Mouse (Mus musculus) neural tube, embryonic 12.5 days (tissue): ENCODE results near the gene Rpl41. TPM values are rescaled to one million over a fixed set of nuclear protein-coding genes. Genes with fewer than 3 reads are reported as not detected.

Experiments
- ATAC-seq: fragments of 200-750 bp; cut with Nextera tagmentation; 2 replicates; pipeline ENCODE4 v1.8.0; 2017; ENCODE audit warnings: low read depth, mild to moderate bottlenecking, moderate TSS enrichment, moderate library complexity; ENCODE audit not compliant: low FRiP score
- H3K27ac ChIP-seq: fragments of 300-500 bp; sonication (generic); 2 replicates; pipeline ENCODE4 v1.5.1; 2016
- H3K27me3 ChIP-seq: fragments of 300-500 bp; sonication (generic); replicated peaks from 2 replicates; pipeline ENCODE4 v1.6.1; 2016; ENCODE audit warnings: mild to moderate bottlenecking
- H3K36me3 ChIP-seq: fragments of 300-500 bp; sonication (generic); 2 replicates; pipeline ENCODE4 v1.6.1; 2016; ENCODE audit warnings: mild to moderate bottlenecking
- H3K4me1 ChIP-seq: fragments of 300-500 bp; sonication (generic); 2 replicates; pipeline ENCODE4 v1.6.1; 2016
- H3K4me2 ChIP-seq: fragments of 300-500 bp; sonication (generic); replicated peaks from 2 replicates; pipeline ENCODE4 v1.6.1; 2016; ENCODE audit warnings: mild to moderate bottlenecking
- H3K4me3 ChIP-seq: fragments of 300-500 bp; sonication (generic); 2 replicates; pipeline ENCODE4 v1.5.1; 2016
- H3K9ac ChIP-seq: fragments of 300-500 bp; sonication (generic); 2 replicates; pipeline ENCODE4 v1.6.1; 2016; ENCODE audit warnings: mild to moderate bottlenecking
- H3K9me3 ChIP-seq: fragments of 300-500 bp; sonication (generic); 2 replicates; pipeline ENCODE4 v1.6.1; 2016; ENCODE audit warnings: mild to moderate bottlenecking
- WGBS: fragments of 180-500 bp; shearing (Covaris S2); methylation state at CpG from one replicate; pipeline ENCODE4 v1.1.7; 2016; 5-methylcytosine and 5-hydroxymethylcytosine counted together
- polyA plus RNA-seq: library from polyadenylated mRNA; unstranded; fragments of >200 nt; fragmentation: Nextera tagmentation; extraction: Ambion mirVana; gene quantifications from 2 replicates; pipeline ENCODE4 v1.2.1, GENCODE M21; 2016

The Rpl41 gene
- polyA plus RNA-seq, result 2,521 and 2,605 TPM in 2 replicates

- H3K27me3 ChIP-seq, result no peaks in the 10 kb centered on the region
- peak; percentile 86 for ATAC-seq
- peak within 1 kb of the TSS; percentile 76 for H3K9ac ChIP-seq
- peaks cover 10% of the 10 kb centered on the region; the same call in 1 of the 2 replicates for H3K4me1 ChIP-seq
- peak within 1 kb of the TSS; percentile 55 for H3K4me3 ChIP-seq
- peak within 1 kb of the TSS; percentile 85 for H3K27ac ChIP-seq
- under 1% methylated on average over 31 of the region's 31 CpGs for WGBS
- H3K4me2 ChIP-seq, result peak within 1 kb of the TSS; percentile 71
- H3K36me3 ChIP-seq, result peaks cover 15% of the 10 kb centered on the region
- H3K9me3 ChIP-seq, result no peaks in the 10 kb centered on the region
Observed at GRCm38 (mm10) chr10:128548947-128549681, at the start of gene Rpl41. TSS of gene Rpl41 (minus strand) at chr10:128549305.

GRCm38 (mm10) chr10:128598476-128598875 is 49.4 kb upstream of the Rpl41 start:
- no peak for ATAC-seq
- Histone ChIP-seq H3K4me2 (no peak overlapping the region), H3K27me3 (no peaks in the 10 kb centered on the region), H3K4me1 (no peaks in the 10 kb centered on the region), H3K27ac (no peak overlapping the region), H3K4me3 (no peak overlapping the region), H3K9me3 (no peaks in the 10 kb centered on the region), H3K36me3 (no peaks in the 10 kb centered on the region), H3K9ac (no peak overlapping the region)
- WGBS, result 76% methylated on average over 2 of the region's 2 CpGs

GRCm38 (mm10) chr10:128592797-128593196 is 43.7 kb upstream of the Rpl41 start:
- no peak overlapping the region for H3K4me2 ChIP-seq
- H3K9ac ChIP-seq, result no peak overlapping the region
- no peaks in the 10 kb centered on the region for H3K9me3 ChIP-seq
- H3K4me1 ChIP-seq, result peaks cover 8% of the 10 kb centered on the region; the same call in 1 of the 2 replicates
- WGBS, result 74% methylated on average over 5 of the region's 5 CpGs
- no peak overlapping the region for H3K27ac ChIP-seq
- H3K4me3 ChIP-seq, result no peak overlapping the region
- no peak for ATAC-seq
- peaks cover 21% of the 10 kb centered on the region for H3K27me3 ChIP-seq
- H3K36me3 ChIP-seq, result no peaks in the 10 kb centered on the region

GRCm38 (mm10) chr10:128591436-128591835 is 42.3 kb upstream of the Rpl41 start:
- Histone ChIP-seq H3K4me1 (peaks cover 8% of the 10 kb centered on the region; the same call in 1 of the 2 replicates), H3K4me2 (no peak overlapping the region), H3K27ac (no peak overlapping the region), H3K27me3 (peaks cover 35% of the 10 kb centered on the region), H3K9ac (no peak overlapping the region), H3K9me3 (no peaks in the 10 kb centered on the region), H3K4me3 (no peak overlapping the region), H3K36me3 (no peaks in the 10 kb centered on the region)
- 88% methylated on average over 6 of the region's 6 CpGs for WGBS
- no peak for ATAC-seq

GRCm38 (mm10) chr10:128590193-128590690 is 41.1 kb upstream of the Rpl41 start:
- H3K27ac ChIP-seq, result no peak overlapping the region
- H3K4me1 ChIP-seq, result peaks cover 8% of the 10 kb centered on the region; the same call in 1 of the 2 replicates
- H3K4me2 ChIP-seq, result peak overlapping the region; percentile 84
- under 1% methylated on average over 43 of the region's 43 CpGs for WGBS
- ATAC-seq, result peak; percentile 64
- no peaks in the 10 kb centered on the region for H3K36me3 ChIP-seq
- H3K4me3 ChIP-seq, result peak overlapping the region; percentile 56
- H3K9me3 ChIP-seq, result no peaks in the 10 kb centered on the region
- peak overlapping the region; percentile 51 for H3K9ac ChIP-seq
- H3K27me3 ChIP-seq, result peaks cover 44% of the 10 kb centered on the region

GRCm38 (mm10) chr10:128589464-128590192 is 40.5 kb upstream of the Rpl41 start, which contains the start of gene Erbb3:
TSS of gene Erbb3 (minus strand) at chr10:128589652.
- no peaks in the 10 kb centered on the region for H3K9me3 ChIP-seq
- H3K4me2 ChIP-seq, result peak within 1 kb of the TSS; percentile 84
- H3K36me3 ChIP-seq, result no peaks in the 10 kb centered on the region
- no peak within 1 kb of the TSS for H3K27ac ChIP-seq
- 1% methylated on average over 43 of the region's 43 CpGs for WGBS
- H3K9ac ChIP-seq, result peak within 1 kb of the TSS; percentile 51
- peak within 1 kb of the TSS; percentile 56 for H3K4me3 ChIP-seq
- peaks cover 8% of the 10 kb centered on the region; the same call in 1 of the 2 replicates for H3K4me1 ChIP-seq
- ATAC-seq, result peak; percentile 46
- peaks cover 44% of the 10 kb centered on the region for H3K27me3 ChIP-seq

GRCm38 (mm10) chr10:128588775-128589463 is 39.8 kb upstream of the Rpl41 start:
- Histone ChIP-seq H3K9ac (peak overlapping the region; percentile 51), H3K4me3 (peak overlapping the region; percentile 56), H3K27ac (no peak overlapping the region), H3K4me1 (peaks cover 8% of the 10 kb centered on the region; the same call in 1 of the 2 replicates), H3K27me3 (peaks cover 44% of the 10 kb centered on the region), H3K9me3 (no peaks in the 10 kb centered on the region), H3K4me2 (peak overlapping the region; percentile 84), H3K36me3 (no peaks in the 10 kb centered on the region)
- ATAC-seq, result 0 out of 2 replicates have a peak, but pooled peaks have one; percentile 3
- WGBS, result 1% methylated on average over 23 of the region's 23 CpGs

GRCm38 (mm10) chr10:128588136-128588535 is 39.0 kb upstream of the Rpl41 start:
- H3K27ac ChIP-seq, result no peak overlapping the region
- no peaks in the 10 kb centered on the region for H3K9me3 ChIP-seq
- H3K9ac ChIP-seq, result no peak overlapping the region
- H3K27me3 ChIP-seq, result peaks cover 44% of the 10 kb centered on the region
- no peak for ATAC-seq
- peaks cover 8% of the 10 kb centered on the region; the same call in 1 of the 2 replicates for H3K4me1 ChIP-seq
- peak overlapping the region; percentile 56; the same call in 1 of the 2 replicates for H3K4me3 ChIP-seq
- WGBS, result 36% methylated on average over 1 of the region's 1 CpGs
- peak overlapping the region; percentile 84 for H3K4me2 ChIP-seq
- no peaks in the 10 kb centered on the region for H3K36me3 ChIP-seq

DNA sequence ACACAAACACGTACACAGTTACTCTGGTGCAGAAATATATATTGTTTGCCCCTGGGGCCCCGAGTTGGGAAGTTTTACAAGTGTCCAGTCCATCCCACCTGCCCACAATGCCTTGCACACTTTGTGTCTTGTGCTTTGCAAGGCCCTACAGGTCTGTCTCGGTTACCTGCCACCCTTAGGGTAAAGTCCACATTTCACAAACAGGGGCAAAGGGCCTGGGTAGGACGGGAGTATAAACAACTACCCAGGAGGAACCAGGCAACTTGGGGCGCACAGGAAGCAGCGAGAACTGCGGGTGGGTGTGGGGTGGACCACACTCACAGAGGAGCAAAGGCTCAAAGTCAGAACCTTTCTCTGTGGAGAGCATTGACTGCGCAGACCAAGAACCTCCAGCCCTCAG is 38.6 kb upstream of the Rpl41 start:
- no peak overlapping the region for H3K4me3 ChIP-seq
- H3K4me2 ChIP-seq, result peak overlapping the region; percentile 84
- ATAC-seq, result no peak
- no peaks in the 10 kb centered on the region for H3K36me3 ChIP-seq
- no peak overlapping the region for H3K27ac ChIP-seq
- H3K9ac ChIP-seq, result no peak overlapping the region
- 56% methylated on average over 8 of the region's 8 CpGs for WGBS
- H3K9me3 ChIP-seq, result no peaks in the 10 kb centered on the region
- H3K27me3 ChIP-seq, result peaks cover 44% of the 10 kb centered on the region
- H3K4me1 ChIP-seq, result peaks cover 8% of the 10 kb centered on the region; the same call in 1 of the 2 replicates

DNA sequence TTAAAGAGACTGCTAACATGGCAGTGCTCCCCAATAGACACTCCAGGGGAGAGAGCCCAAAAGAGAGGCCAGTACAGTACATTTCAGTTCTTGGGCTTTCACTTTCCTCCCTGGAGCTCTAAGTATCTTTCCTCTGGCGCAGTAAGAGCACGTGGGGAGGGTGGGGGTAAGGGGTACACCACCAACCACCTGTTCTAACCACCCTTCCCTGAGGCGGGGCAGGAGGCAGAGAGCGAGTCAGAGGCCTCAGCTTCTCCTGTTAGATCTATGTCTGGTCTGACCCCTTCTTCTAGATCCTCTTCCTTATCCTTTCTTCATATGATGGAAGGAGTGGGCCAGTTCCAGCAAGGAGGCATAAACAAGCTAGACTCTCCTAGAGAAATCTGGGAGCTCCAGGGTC is 38.0 kb upstream of the Rpl41 start:
- H3K4me1 ChIP-seq, result peaks cover 8% of the 10 kb centered on the region; the same call in 1 of the 2 replicates
- H3K4me3 ChIP-seq, result no peak overlapping the region
- H3K27ac ChIP-seq, result no peak overlapping the region
- no peak for ATAC-seq
- H3K4me2 ChIP-seq, result peak overlapping the region; percentile 84
- no peaks in the 10 kb centered on the region for H3K9me3 ChIP-seq
- H3K36me3 ChIP-seq, result no peaks in the 10 kb centered on the region
- H3K9ac ChIP-seq, result no peak overlapping the region
- 48% methylated on average over 4 of the region's 4 CpGs for WGBS
- H3K27me3 ChIP-seq, result peaks cover 44% of the 10 kb centered on the region

- Histone ChIP-seq H3K27me3 (peaks cover 44% of the 10 kb centered on the region), H3K4me3 (no peak overlapping the region), H3K36me3 (no peaks in the 10 kb centered on the region), H3K9ac (no peak overlapping the region), H3K9me3 (no peaks in the 10 kb centered on the region), H3K4me2 (0 out of 2 replicates have a peak overlapping the region, but pooled peaks have one; percentile 84), H3K27ac (no peak overlapping the region), H3K4me1 (peaks cover 8% of the 10 kb centered on the region; the same call in 1 of the 2 replicates)
- 8% methylated on average over 1 of the region's 1 CpGs for WGBS
- ATAC-seq, result no peak
Observed at GRCm38 (mm10) chr10:128586546-128586945, 37.4 kb upstream of the Rpl41 start.
